Mouse (Mus musculus) bone marrow macrophage, adult 2 months (primary cell): ENCODE measurements around the gene Tanc2.

Experiments used
- CTCF ChIP-seq: IDR thresholded peaks from 2 replicates; pipeline ENCODE4 v1.5.1; 2012; ENCODE audit warnings: low read depth, mild to moderate bottlenecking, low read length, moderate library complexity
- POLR2A ChIP-seq: IDR thresholded peaks from 2 replicates; pipeline ENCODE4 v1.6.1; 2012; ENCODE audit warnings: mild to moderate bottlenecking, low read depth, low read length, borderline replicate concordance

DNA sequence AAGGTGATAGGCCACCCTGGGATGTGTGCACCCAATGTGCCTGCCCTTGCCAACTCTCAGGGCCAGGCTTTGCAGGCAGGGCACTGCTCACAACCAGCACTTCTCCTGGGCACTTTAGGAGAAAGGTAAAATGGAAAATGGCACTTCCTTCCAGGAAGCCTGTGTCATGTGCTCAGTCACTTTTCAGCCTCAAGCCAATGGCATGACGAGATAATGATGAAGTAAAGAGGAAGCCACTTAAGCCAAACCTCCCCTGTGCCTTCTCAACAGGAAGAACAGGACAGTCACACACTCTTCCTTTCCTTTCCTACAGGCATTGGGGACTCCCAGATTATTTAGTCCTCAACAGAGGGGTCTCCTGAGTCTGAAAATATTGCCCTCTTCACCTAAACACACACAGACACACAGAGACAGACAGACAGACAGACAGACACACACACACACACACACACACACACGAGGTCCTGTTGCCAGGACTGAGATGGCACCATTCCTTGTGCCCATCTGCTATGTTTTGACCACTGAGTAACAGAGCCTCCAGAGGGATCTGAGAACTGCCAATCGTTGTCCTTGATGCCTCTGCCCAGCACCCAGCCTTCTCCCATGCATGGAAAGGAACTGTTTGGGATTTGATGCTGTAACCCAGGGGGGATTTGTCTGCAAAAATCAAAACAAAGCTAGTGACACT is 330.5 kb downstream of the Tanc2 start:
- no peak for TF ChIP-seq POLR2A
- no peak for TF ChIP-seq CTCF
